Mouse (Mus musculus) thymus, adult 2 months (tissue): Measurements from ENCODE around the gene Nucb1.

Experiments
- CTCF ChIP-seq: fragments of 200-500 bp; IDR thresholded peaks from 2 replicates; pipeline ENCODE4 v1.5.1; 2012; ENCODE audit warnings: mild to moderate bottlenecking, control low read depth, low read length, moderate library complexity, borderline replicate concordance; ENCODE audit not compliant: control insufficient read depth, poor library complexity, insufficient read depth; ENCODE audit errors: extremely low read depth
- POLR2A ChIP-seq: fragments of 200-500 bp; IDR thresholded peaks from 2 replicates; pipeline ENCODE4 v1.6.1; 2012; ENCODE audit warnings: mild to moderate bottlenecking, low read length, control low read depth, moderate library complexity; ENCODE audit not compliant: control insufficient read depth, poor library complexity, insufficient read depth; ENCODE audit errors: extremely low read depth

DNA sequence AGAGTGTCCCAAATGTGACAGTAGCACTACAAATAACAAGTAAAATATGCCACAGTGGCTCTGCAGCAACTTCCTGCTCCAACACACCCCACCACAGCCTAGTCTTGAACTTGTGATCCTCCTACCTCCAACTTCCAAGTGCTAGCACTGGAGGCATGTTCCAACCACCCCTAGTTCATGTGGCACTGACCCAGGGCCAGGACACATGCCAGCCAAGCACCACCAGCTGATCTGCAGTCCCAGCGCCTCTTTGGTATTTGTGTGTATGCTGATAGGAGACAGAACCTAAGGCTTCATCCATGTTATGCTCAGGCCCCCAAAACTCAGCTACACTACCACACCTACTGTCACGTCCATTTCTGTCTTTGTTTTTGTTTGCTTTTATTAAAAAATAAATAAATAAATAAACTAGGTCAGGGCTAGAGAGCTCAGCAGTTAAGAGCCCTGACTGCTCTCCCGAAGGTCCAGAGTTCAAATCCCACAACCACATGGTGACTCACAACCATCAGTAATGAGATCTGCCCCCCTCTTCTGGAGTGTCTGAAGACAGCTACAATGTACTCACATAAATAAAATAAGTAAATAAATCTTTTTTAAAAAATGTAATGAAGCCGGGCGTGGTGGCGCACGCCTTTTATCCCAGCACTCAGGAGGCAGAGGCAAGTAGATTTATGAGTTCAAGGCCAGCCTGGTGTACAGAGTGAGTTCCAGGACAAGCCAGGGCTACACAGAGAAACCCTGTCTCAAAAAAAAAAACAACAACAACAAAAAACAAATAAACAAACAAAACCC is 46.0 kb downstream of the Nucb1 start:
- TF ChIP-seq CTCF (no peak), POLR2A (no peak)
